Mouse (Mus musculus) frontal cortex, postnatal 10 days (tissue): Measurements from ENCODE around the gene Kbtbd12.

Experiments
- DNase-seq, 2 experiments: peaks; one replicate each; pipeline ENCODE4 v3.0.0; 2022; ENCODE audit warnings: low spot score in 2 of 2, mixed read lengths in 1 of 2

Gene Kbtbd12

DNA sequence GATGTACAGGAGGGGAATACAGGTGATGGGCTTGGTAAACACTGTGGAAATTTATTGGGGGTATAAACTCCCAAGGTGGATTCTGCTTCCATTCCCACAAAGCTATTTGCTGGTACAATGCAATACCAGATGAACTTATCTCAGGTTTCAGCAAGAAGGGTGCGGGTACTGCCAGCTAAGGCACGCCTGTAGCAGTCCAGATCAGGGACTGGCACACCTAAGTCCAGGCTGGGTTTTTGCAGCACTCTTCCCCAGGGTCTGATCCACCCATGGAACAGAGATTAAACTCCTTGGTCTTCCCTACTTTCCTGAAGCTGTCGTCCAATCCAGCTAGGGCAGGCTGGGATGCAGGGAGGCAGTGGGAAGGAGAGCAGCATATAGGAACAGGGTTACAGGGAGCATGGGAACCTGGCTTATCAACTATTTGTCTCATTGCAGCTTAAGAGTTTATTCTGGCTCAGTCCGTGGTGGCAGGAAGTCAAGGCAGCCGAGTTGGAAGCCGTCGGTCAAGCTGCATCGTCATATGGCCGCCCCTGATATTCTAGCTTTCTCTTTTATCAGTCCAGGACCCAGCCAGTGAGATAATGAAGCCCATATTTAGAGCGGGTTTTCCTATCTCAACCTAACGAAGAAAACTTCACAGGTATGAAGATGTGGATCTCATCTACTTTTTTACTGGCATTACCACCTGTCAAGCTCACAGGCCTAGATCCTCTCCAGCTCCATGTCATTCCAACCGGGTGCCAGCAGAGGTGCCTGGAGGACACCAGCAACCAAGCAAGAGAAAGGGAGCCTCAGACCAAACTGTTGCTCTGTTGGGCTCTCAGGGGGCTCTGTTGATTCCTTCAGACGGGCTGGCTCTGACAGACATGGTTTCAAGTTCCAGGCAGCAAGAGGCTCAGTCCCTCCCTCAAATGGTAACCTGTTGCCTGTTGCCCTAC lies 135.4 kb downstream of the Kbtbd12 start:
- no peak for DNase-seq

DNA sequence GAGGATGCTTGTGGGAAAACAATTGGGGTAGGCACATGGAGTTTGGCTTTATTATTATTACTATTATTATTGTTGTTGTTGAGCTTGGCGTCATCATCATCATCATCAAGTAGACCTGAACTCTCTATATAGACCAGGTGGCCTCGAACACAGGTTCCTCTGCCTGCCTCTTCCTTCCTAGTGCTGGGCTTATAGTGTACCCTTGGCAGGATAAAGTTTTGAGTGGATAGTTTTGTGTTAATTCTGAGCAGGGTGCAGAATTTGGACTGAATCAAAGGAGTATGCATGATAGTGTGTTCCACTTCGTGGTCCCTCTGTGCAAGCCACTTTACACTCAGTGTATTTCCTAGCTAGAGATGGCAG lies 137.4 kb downstream of the Kbtbd12 start:
- DNase-seq, result no peak

DNA sequence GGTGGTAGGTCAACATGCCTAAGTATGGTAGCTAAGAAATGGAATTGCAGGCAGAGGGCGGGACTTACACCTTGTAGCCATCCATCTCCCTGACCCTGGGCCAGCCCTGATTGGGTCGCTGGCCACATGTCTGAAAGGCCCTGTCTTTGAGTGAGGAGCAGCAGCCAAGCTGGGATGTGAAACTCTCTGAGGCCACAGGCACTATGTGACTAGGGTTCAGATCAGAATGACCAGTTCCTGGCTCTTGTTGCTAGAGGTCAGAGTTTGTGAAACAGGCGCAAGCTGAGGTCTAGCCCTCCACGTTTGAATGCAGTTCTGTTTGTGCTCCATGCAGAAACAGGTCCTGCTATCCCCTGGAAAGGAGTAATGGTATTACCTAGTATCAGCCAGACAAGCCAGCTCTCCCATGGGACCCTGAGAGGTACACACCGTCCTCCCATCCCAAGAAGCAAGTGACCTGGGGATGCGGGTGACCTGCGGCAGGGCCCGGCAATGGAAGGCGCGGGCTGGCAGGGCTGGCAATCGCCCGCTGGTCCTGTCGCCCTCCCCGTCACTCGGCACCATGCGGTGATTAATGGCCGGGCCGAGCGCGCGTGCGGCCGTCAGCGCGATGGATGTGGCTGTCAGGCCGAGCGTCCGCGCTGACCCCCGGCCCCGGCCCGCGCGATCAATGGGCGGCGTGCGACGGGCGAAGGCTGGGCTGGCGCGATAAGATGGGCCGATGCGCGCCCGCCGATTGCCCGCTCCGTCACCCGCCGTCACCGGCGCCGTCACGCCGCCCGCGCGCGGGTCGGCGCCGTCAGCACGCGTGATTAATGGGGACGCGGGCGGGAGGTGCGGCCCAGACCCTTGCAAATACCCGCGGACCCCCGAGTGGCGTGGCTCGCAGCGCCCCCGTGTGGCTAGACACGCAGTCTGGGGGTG lies 138.0 kb downstream of the Kbtbd12 start:
- DNase-seq, result peak; percentile 49 to 70
